Mouse (Mus musculus): ENCODE data around the gene Slc44a2. TPM values are rescaled to one million over a fixed set of nuclear protein-coding genes. Genes with fewer than 3 reads are reported as not detected.

Slc44a2 gene
- polyA plus RNA-seq, 1 experiment from 2014 or later: 68.7 TPM

- no peak overlapping the region for H3K27ac ChIP-seq
- 72% methylated on average over 1 of the region's 1 CpGs for WGBS
- peaks cover 20% of the 10 kb centered on the region for H3K4me1 ChIP-seq (replicated peaks)
- H3K27me3 ChIP-seq (ENCODE audit: insufficient read depth, poor library complexity, severe bottlenecking): no peaks in the 10 kb centered on the region
- H3K4me3 ChIP-seq: no peak overlapping the region
- H3K36me3 ChIP-seq: peaks cover 57% of the 10 kb centered on the region
- no peaks in the 10 kb centered on the region for H3K9me3 ChIP-seq
- no peak for DNase-seq (ENCODE audit: low spot score)
Measured at GRCm38 (mm10) chr9:21372508-21372907, 52.0 kb downstream of the Slc44a2 start.

GRCm38 (mm10) chr9:21379195-21379594, 58.7 kb downstream of the Slc44a2 start:
- Histone ChIP-seq H3K36me3 (peaks cover 74% of the 10 kb centered on the region), H3K4me1 (replicated peaks) (peaks cover 3% of the 10 kb centered on the region; the same call in 1 of the 2 replicates), H3K27me3 (ENCODE audit: insufficient read depth, poor library complexity, severe bottlenecking) (no peaks in the 10 kb centered on the region), H3K4me3 (no peak overlapping the region), H3K9me3 (no peaks in the 10 kb centered on the region), H3K27ac (no peak overlapping the region)
- 91% methylated on average over 3 of the region's 3 CpGs for WGBS
- no peak for DNase-seq (ENCODE audit: low spot score)

GRCm38 (mm10) chr9:21380868-21381267, 60.4 kb downstream of the Slc44a2 start:
- Histone ChIP-seq H3K4me1 (replicated peaks) (0 out of 2 replicates have a peak, but pooled peaks cover 5% of the 10 kb centered on the region), H3K27ac (no peak overlapping the region), H3K4me3 (no peak overlapping the region), H3K27me3 (ENCODE audit: insufficient read depth, poor library complexity, severe bottlenecking) (no peaks in the 10 kb centered on the region), H3K36me3 (peaks cover 66% of the 10 kb centered on the region), H3K9me3 (no peaks in the 10 kb centered on the region)
- DNase-seq (ENCODE audit: low spot score): no peak

- no peaks in the 10 kb centered on the region for H3K27me3 ChIP-seq (ENCODE audit: insufficient read depth, poor library complexity, severe bottlenecking)
- no peak for DNase-seq (ENCODE audit: low spot score)
- H3K9me3 ChIP-seq: no peaks in the 10 kb centered on the region
- H3K27ac ChIP-seq: no peak overlapping the region
- H3K4me1 ChIP-seq (replicated peaks): 0 out of 2 replicates have a peak, but pooled peaks cover 5% of the 10 kb centered on the region
- H3K4me3 ChIP-seq: no peak overlapping the region
- H3K36me3 ChIP-seq: peaks cover 73% of the 10 kb centered on the region
Measured at GRCm38 (mm10) chr9:21383966-21384365, 63.5 kb downstream of the Slc44a2 start.

- WGBS: 92% methylated on average over 10 of the region's 10 CpGs
Measured at GRCm38 (mm10) chr9:21392646-21393175, 72.2 kb downstream of the Slc44a2 start.

GRCm38 (mm10) chr9:21395692-21396091, 75.2 kb downstream of the Slc44a2 start:
- WGBS: 86% methylated on average over 3 of the region's 3 CpGs
- no peak overlapping the region for H3K4me3 ChIP-seq

More at GRCm38 (mm10) chr9:21392646-21393175, 72.2 kb downstream of the Slc44a2 start:
- H3K36me3 ChIP-seq: peaks cover 100% of the 10 kb centered on the region
- H3K4me1 ChIP-seq (replicated peaks): no peaks in the 10 kb centered on the region
- no peak overlapping the region for H3K27ac ChIP-seq
- no peak for DNase-seq (ENCODE audit: low spot score)
- no peaks in the 10 kb centered on the region for H3K27me3 ChIP-seq (ENCODE audit: insufficient read depth, poor library complexity, severe bottlenecking)
- H3K9me3 ChIP-seq: no peaks in the 10 kb centered on the region
- H3K4me3 ChIP-seq: no peak overlapping the region

GRCm38 (mm10) chr9:21397170-21397569, 76.7 kb downstream of the Slc44a2 start:
- no peak for DNase-seq (ENCODE audit: low spot score)
- WGBS: 97% methylated on average over 3 of the region's 3 CpGs
- no peak overlapping the region for H3K4me3 ChIP-seq
- no peaks in the 10 kb centered on the region for H3K9me3 ChIP-seq
- H3K27ac ChIP-seq: no peak overlapping the region
- H3K36me3 ChIP-seq: peaks cover 100% of the 10 kb centered on the region
- H3K4me1 ChIP-seq (replicated peaks): no peaks in the 10 kb centered on the region
- H3K27me3 ChIP-seq (ENCODE audit: insufficient read depth, poor library complexity, severe bottlenecking): no peaks in the 10 kb centered on the region

More at GRCm38 (mm10) chr9:21395692-21396091, 75.2 kb downstream of the Slc44a2 start:
- no peak overlapping the region for H3K27ac ChIP-seq
- no peaks in the 10 kb centered on the region for H3K27me3 ChIP-seq (ENCODE audit: insufficient read depth, poor library complexity, severe bottlenecking)
- no peak for DNase-seq (ENCODE audit: low spot score)
- peaks cover 100% of the 10 kb centered on the region for H3K36me3 ChIP-seq
- H3K9me3 ChIP-seq: no peaks in the 10 kb centered on the region
- no peaks in the 10 kb centered on the region for H3K4me1 ChIP-seq (replicated peaks)

- no peaks in the 10 kb centered on the region for H3K27me3 ChIP-seq (ENCODE audit: insufficient read depth, poor library complexity, severe bottlenecking)
- WGBS: 94% methylated on average over 9 of the region's 9 CpGs
- no peak overlapping the region for H3K27ac ChIP-seq
- no peak overlapping the region for H3K4me3 ChIP-seq
- H3K9me3 ChIP-seq: no peaks in the 10 kb centered on the region
- no peaks in the 10 kb centered on the region; the same call in 1 of the 2 replicates for H3K4me1 ChIP-seq (replicated peaks)
- peaks cover 100% of the 10 kb centered on the region for H3K36me3 ChIP-seq
- DNase-seq (ENCODE audit: low spot score): no peak
Measured at GRCm38 (mm10) chr9:21401042-21401441, 80.5 kb downstream of the Slc44a2 start.

- Histone ChIP-seq H3K9me3 (no peaks in the 10 kb centered on the region), H3K4me1 (replicated peaks) (no peaks in the 10 kb centered on the region; the same call in 1 of the 2 replicates), H3K36me3 (peaks cover 95% of the 10 kb centered on the region), H3K4me3 (no peak overlapping the region), H3K27me3 (ENCODE audit: insufficient read depth, poor library complexity, severe bottlenecking) (no peaks in the 10 kb centered on the region), H3K27ac (no peak overlapping the region)
- 89% methylated on average over 11 of the region's 11 CpGs for WGBS
- DNase-seq (ENCODE audit: low spot score): no peak
Measured at GRCm38 (mm10) chr9:21402764-21403253, 82.3 kb downstream of the Slc44a2 start.

- peaks cover 85% of the 10 kb centered on the region for H3K36me3 ChIP-seq
- no peak for DNase-seq (ENCODE audit: low spot score)
- no peaks in the 10 kb centered on the region for H3K9me3 ChIP-seq
- H3K4me3 ChIP-seq: no peak overlapping the region
- H3K4me1 ChIP-seq (replicated peaks): no peaks in the 10 kb centered on the region; the same call in 1 of the 2 replicates
- H3K27me3 ChIP-seq (ENCODE audit: insufficient read depth, poor library complexity, severe bottlenecking): no peaks in the 10 kb centered on the region
- no peak overlapping the region for H3K27ac ChIP-seq
- 96% methylated on average over 5 of the region's 5 CpGs for WGBS
Measured at GRCm38 (mm10) chr9:21403745-21404144, 83.2 kb downstream of the Slc44a2 start.

Other genes starting within 250 kb of the Slc44a2 start
- gene Gm49373, start 247.6 kb upstream of the Slc44a2 start, polyA plus RNA-seq (2016; fragmentation: Nextera tagmentation; extraction: Ambion mirVana): 1.0 and 1.4 TPM in 2 replicates
- gene Fdx1l, start 247.1 kb upstream of the Slc44a2 start, polyA plus RNA-seq (2016; fragmentation: Nextera tagmentation; extraction: Ambion mirVana): 64.4 and 66.3 TPM in 2 replicates
- 2.9 and 3.7 TPM in 2 replicates for gene Gm38431, start 228.7 kb upstream of the Slc44a2 start, polyA plus RNA-seq (2016; fragmentation: Nextera tagmentation; extraction: Ambion mirVana)
- gene Raver1, start 228.7 kb upstream of the Slc44a2 start, polyA plus RNA-seq (2016; fragmentation: Nextera tagmentation; extraction: Ambion mirVana): 94.3 and 103 TPM in 2 replicates
- gene Tyk2, start 189.5 kb upstream of the Slc44a2 start, polyA plus RNA-seq (2016; fragmentation: Nextera tagmentation; extraction: Ambion mirVana): 15.3 and 15.5 TPM in 2 replicates
- gene Cdc37, start 170.7 kb upstream of the Slc44a2 start, polyA plus RNA-seq (2016; fragmentation: Nextera tagmentation; extraction: Ambion mirVana): 333 and 374 TPM in 2 replicates
- 3.7 and 6.5 TPM in 2 replicates for gene Pde4a, start 155.0 kb upstream of the Slc44a2 start, polyA plus RNA-seq (2016; fragmentation: Nextera tagmentation; extraction: Ambion mirVana)
- gene Keap1, start 81.3 kb upstream of the Slc44a2 start, polyA plus RNA-seq (2016; fragmentation: Nextera tagmentation; extraction: Ambion mirVana): 46.5 and 50.0 TPM in 2 replicates
- gene S1pr5, start 72.3 kb upstream of the Slc44a2 start, polyA plus RNA-seq (2016; fragmentation: Nextera tagmentation; extraction: Ambion mirVana): 0.20 and 0.35 TPM in 2 replicates
- gene Atg4d, start 55.4 kb upstream of the Slc44a2 start, polyA plus RNA-seq (2016; fragmentation: Nextera tagmentation; extraction: Ambion mirVana): 52.3 and 59.4 TPM in 2 replicates
- 17.6 and 19.4 TPM in 2 replicates for gene Kri1, start 32.7 kb upstream of the Slc44a2 start, polyA plus RNA-seq (2016; fragmentation: Nextera tagmentation; extraction: Ambion mirVana)
- gene Cdkn2d, start 29.3 kb upstream of the Slc44a2 start, polyA plus RNA-seq (2016; fragmentation: Nextera tagmentation; extraction: Ambion mirVana): 58.4 and 73.5 TPM in 2 replicates
- 4.8 and 14.6 TPM in 2 replicates for gene Ap1m2, start 8.4 kb upstream of the Slc44a2 start, polyA plus RNA-seq (2016; fragmentation: Nextera tagmentation; extraction: Ambion mirVana)
- gene Ilf3, start 47.2 kb downstream of the Slc44a2 start, polyA plus RNA-seq (2016; fragmentation: Nextera tagmentation; extraction: Ambion mirVana): 270 and 300 TPM in 2 replicates
- 63.3 and 68.7 TPM in 2 replicates for gene Qtrt1, start 91.1 kb downstream of the Slc44a2 start, polyA plus RNA-seq (2016; fragmentation: Nextera tagmentation; extraction: Ambion mirVana)
- gene Dnm2, start 104.2 kb downstream of the Slc44a2 start, polyA plus RNA-seq (2016; fragmentation: Nextera tagmentation; extraction: Ambion mirVana): 75.1 and 80.4 TPM in 2 replicates
- gene Tmed1, start 189.6 kb downstream of the Slc44a2 start, polyA plus RNA-seq (2016; fragmentation: Nextera tagmentation; extraction: Ambion mirVana): 103 and 110 TPM in 2 replicates
- gene AB124611, start 205.5 kb downstream of the Slc44a2 start, polyA plus RNA-seq (2016; fragmentation: Nextera tagmentation; extraction: Ambion mirVana): 4.9 and 5.8 TPM in 2 replicates
- 66.3 and 71.9 TPM in 2 replicates for gene Carm1, start 226.2 kb downstream of the Slc44a2 start, polyA plus RNA-seq (2016; fragmentation: Nextera tagmentation; extraction: Ambion mirVana)

Data from hindbrain, embryonic 10.5 days (tissue).